Mouse (Mus musculus) hindbrain, embryonic 14.5 days (tissue): Measurements from ENCODE around the gene Tmem131l. TPM values are rescaled to one million over a fixed set of nuclear protein-coding genes. Genes with fewer than 3 reads are reported as not detected.

Source experiments
- ATAC-seq: fragments of 200-750 bp; cut with Nextera tagmentation; 2 replicates; pipeline ENCODE4 v1.8.0; 2017; ENCODE audit warnings: moderate number of reproducible peaks, mild to moderate bottlenecking, moderate TSS enrichment, moderate library complexity; ENCODE audit not compliant: low FRiP score
- DNase-seq: peaks from one replicate; pipeline ENCODE4 v3.0.0-alpha.2; 2015; ENCODE audit warnings: low spot score
- H3K27ac ChIP-seq: fragments of 300-500 bp; sonication (generic); 2 replicates; pipeline ENCODE4 v1.5.1; 2014; ENCODE audit warnings: mild to moderate bottlenecking, moderate library complexity
- H3K27me3 ChIP-seq: fragments of 300-500 bp; sonication (generic); 2 replicates; pipeline ENCODE4 v1.6.1; 2014; ENCODE audit warnings: mild to moderate bottlenecking, low read length, mixed read lengths; ENCODE audit not compliant: control insufficient read depth, insufficient read depth
- H3K36me3 ChIP-seq: fragments of 300-500 bp; sonication (generic); replicated peaks from 2 replicates; pipeline ENCODE4 v1.6.1; 2014; ENCODE audit not compliant: control insufficient read depth, insufficient read depth
- H3K4me1 ChIP-seq: fragments of 300-500 bp; sonication (generic); replicated peaks from 2 replicates; pipeline ENCODE4 v1.6.1; 2014; ENCODE audit warnings: antibody characterized with exemption, low read length, mixed read lengths; ENCODE audit not compliant: control insufficient read depth, insufficient read depth
- H3K4me2 ChIP-seq: fragments of 300-500 bp; sonication (generic); replicated peaks from 2 replicates; pipeline ENCODE4 v1.6.1; 2014; ENCODE audit warnings: mild to moderate bottlenecking, moderate library complexity
- H3K4me3 ChIP-seq: fragments of 300-500 bp; sonication (generic); replicated peaks from 2 replicates; pipeline ENCODE4 v1.5.1; 2014; ENCODE audit warnings: mild to moderate bottlenecking, low read length
- H3K9ac ChIP-seq: fragments of 300-500 bp; sonication (generic); 2 replicates; pipeline ENCODE4 v1.6.1; 2014
- H3K9me3 ChIP-seq: fragments of 300-500 bp; sonication (generic); 2 replicates; pipeline ENCODE4 v1.6.1; 2016; ENCODE audit warnings: low read length; ENCODE audit not compliant: control insufficient read depth
- WGBS: fragments of 180-500 bp; shearing (Covaris S2); extraction: QIAGEN DNeasy Blood & Tissue Kit; methylation state at CpG from one replicate; pipeline ENCODE4 v1.1.7; 2014; 5-methylcytosine and 5-hydroxymethylcytosine counted together
- polyA plus RNA-seq: library from polyadenylated mRNA; unstranded; fragments of >200 nt; fragmentation: Nextera tagmentation; extraction: Ambion mirVana; gene quantifications from 2 replicates; pipeline ENCODE4 v1.2.1, GENCODE M21; 2014

The Tmem131l gene
- polyA plus RNA-seq, 1 experiment from 2014 or later, result 57.5 TPM

- DNase-seq, result no peak
- Histone ChIP-seq H3K4me2 (no peak overlapping the region), H3K27ac (0 out of 2 replicates have a peak overlapping the region, but pooled peaks have one; percentile 22)
Observed at GRCm38 (mm10) chr3:84059676-84060075, 19.7 kb upstream of the Tmem131l start.

DNA sequence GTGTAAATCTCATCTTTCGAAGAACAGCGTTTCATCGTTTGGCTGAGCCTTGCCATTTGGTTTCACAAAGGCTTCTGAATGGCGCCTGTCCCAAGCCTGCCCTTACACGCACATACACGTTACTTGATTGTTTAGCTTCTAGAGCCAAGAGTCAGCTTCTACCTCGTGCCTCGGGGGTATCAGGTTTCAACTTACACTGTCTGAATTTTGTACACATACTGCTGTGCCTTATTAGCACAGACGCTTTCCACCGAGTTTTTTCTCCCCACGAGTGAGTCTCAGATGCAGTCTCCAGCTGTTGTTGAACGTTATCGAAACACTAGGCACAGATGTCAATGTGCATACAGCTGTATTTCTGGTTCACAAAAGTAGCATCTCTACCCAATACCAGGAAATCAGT, 19.3 kb upstream of the Tmem131l start:
- no peak overlapping the region for H3K4me3 ChIP-seq
- DNase-seq (peak; percentile 24), ATAC-seq (no peak; the same call in 1 of the 2 replicates)
- H3K36me3 ChIP-seq, result no peaks in the 10 kb centered on the region
- no peak overlapping the region for H3K4me2 ChIP-seq
- WGBS, result 62% methylated on average over 13 of the region's 13 CpGs
- H3K9ac ChIP-seq, result no peak overlapping the region
- no peaks in the 10 kb centered on the region for H3K4me1 ChIP-seq
- H3K27ac ChIP-seq, result no peak overlapping the region
- H3K27me3 ChIP-seq, result no peaks in the 10 kb centered on the region
- H3K9me3 ChIP-seq, result no peaks in the 10 kb centered on the region

More at GRCm38 (mm10) chr3:84059676-84060075, 19.7 kb upstream of the Tmem131l start:
- Histone ChIP-seq H3K27me3 (no peaks in the 10 kb centered on the region), H3K4me3 (no peak overlapping the region), H3K36me3 (no peaks in the 10 kb centered on the region), H3K4me1 (no peaks in the 10 kb centered on the region), H3K9ac (no peak overlapping the region), H3K9me3 (no peaks in the 10 kb centered on the region)
- WGBS, result 66% methylated on average over 4 of the region's 4 CpGs
- no peak for ATAC-seq

GRCm38 (mm10) chr3:84048729-84049175, 8.8 kb upstream of the Tmem131l start:
- Histone ChIP-seq H3K27ac (no peak overlapping the region), H3K36me3 (no peaks in the 10 kb centered on the region), H3K27me3 (no peaks in the 10 kb centered on the region), H3K9me3 (no peaks in the 10 kb centered on the region), H3K4me1 (no peaks in the 10 kb centered on the region; the same call in 1 of the 2 replicates), H3K9ac (no peak overlapping the region), H3K4me3 (no peak overlapping the region), H3K4me2 (no peak overlapping the region)
- 15% methylated on average over 9 of the region's 9 CpGs for WGBS
- peak; percentile 31 for DNase-seq
- ATAC-seq, result 0 out of 2 replicates have a peak, but pooled peaks have one; percentile 27

GRCm38 (mm10) chr3:84046206-84046605, 6.2 kb upstream of the Tmem131l start:
- DNase-seq (no peak), ATAC-seq (no peak)
- H3K4me2 ChIP-seq, result no peak overlapping the region
- H3K4me1 ChIP-seq, result peaks cover under 1% of the 10 kb centered on the region
- no peaks in the 10 kb centered on the region for H3K27me3 ChIP-seq
- no peaks in the 10 kb centered on the region for H3K36me3 ChIP-seq
- no peak overlapping the region for H3K4me3 ChIP-seq
- no peak overlapping the region for H3K9ac ChIP-seq
- H3K9me3 ChIP-seq, result no peaks in the 10 kb centered on the region
- WGBS, result 95% methylated on average over 8 of the region's 8 CpGs
- H3K27ac ChIP-seq, result no peak overlapping the region

DNA sequence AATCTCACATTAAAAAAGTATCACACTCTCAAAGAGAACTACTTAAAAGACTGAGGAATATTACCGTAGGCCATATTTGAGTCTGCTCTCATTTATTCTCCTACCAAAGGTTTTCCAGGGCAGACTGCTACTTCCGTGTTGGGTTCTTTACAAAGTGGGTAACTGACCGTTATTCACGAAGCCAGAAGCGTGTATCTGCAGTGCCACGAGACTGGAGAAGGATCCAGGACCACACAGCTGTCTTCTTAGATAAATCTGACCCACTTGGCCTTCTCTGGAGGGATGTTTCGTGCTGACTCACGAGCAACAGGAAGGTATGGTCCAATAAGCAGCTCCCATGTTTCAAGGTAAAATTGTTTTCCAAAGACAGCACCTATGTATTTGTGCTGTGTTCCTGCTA, 1.8 kb upstream of the Tmem131l start:
- H3K4me3 ChIP-seq, result no peak overlapping the region
- no peak overlapping the region for H3K9ac ChIP-seq
- WGBS, result 89% methylated on average over 8 of the region's 8 CpGs
- no peak overlapping the region for H3K27ac ChIP-seq
- no peaks in the 10 kb centered on the region for H3K27me3 ChIP-seq
- H3K36me3 ChIP-seq, result no peaks in the 10 kb centered on the region
- no peak for DNase-seq
- no peaks in the 10 kb centered on the region for H3K9me3 ChIP-seq
- no peak for ATAC-seq
- no peak overlapping the region for H3K4me2 ChIP-seq
- peaks cover 24% of the 10 kb centered on the region for H3K4me1 ChIP-seq

DNA sequence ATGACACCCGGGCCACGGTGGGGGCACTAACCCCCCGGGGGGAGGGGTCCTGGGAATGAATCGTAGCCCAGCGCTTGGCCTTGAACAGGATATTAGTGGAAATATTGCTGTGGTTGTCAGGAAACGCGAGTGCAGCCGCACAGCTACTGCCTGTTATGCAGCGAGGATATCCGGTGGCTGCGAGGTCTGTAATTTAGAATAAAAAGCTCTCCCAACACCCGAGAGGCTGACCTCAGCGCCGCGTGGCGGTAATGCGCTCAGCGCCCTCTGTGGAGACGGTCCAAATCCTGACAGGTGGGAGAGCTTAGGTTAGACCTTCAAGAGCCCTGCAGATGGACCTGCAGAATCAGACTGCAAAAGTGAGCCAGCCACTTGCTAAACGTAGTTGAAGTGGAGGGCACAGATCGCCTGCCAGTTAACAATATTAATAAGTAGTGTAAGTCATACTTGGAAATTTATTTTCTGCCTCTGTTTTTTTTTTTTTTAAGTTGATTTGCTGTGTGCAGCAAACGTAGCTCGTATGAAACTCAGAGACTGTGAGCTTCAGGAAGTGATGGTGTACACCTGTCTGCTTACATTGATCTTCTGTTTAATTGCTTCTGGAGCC, 604 bp upstream of the Tmem131l start:
- Histone ChIP-seq H3K36me3 (no peaks in the 10 kb centered on the region), H3K4me3 (peak overlapping the region; percentile 93), H3K4me2 (peak overlapping the region; percentile 99), H3K27ac (peak overlapping the region; percentile 96), H3K27me3 (no peaks in the 10 kb centered on the region), H3K4me1 (peaks cover 35% of the 10 kb centered on the region), H3K9me3 (no peaks in the 10 kb centered on the region), H3K9ac (peak overlapping the region; percentile 98)
- peak; percentile 59; the same call in 1 of the 2 replicates for ATAC-seq
- peak; percentile 59 for DNase-seq
- WGBS, result 4% methylated on average over 23 of the region's 23 CpGs

DNA sequence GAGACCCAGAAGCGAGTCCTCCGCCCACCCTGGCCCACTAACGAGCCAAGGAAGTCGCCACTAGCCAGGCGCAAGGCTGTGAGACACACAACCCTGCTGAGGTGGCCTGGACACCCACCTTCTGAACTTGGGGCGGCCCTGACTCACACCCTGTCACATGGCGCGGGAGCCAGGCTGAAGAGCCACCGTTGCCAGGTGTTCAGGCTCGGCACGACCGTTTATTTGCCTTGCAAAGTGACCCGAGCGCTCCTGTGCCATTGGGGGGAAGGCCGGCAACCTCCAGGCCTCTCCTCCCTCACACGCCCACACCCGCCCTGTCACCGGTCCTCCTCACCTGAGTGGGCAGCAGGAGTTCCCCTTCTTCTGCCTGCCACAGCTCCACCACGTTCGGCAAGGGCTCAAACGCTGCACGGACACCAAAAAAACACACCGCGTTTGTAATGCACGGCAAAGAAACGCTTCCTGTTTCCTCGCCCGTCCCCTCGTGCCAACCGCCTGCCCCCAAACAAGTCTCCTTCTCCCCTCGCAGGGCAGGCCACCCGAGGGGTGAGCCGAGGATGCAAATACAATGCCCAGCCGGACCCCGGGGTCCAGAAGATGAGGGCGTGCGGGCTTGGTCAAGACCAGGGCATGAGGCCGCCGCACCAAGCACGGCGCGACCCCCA, 862 bp downstream of the Tmem131l start:
- H3K9me3 ChIP-seq, result no peaks in the 10 kb centered on the region
- peak overlapping the region; percentile 93 for H3K4me3 ChIP-seq
- H3K4me2 ChIP-seq, result peak overlapping the region; percentile 99
- peak overlapping the region; percentile 98 for H3K9ac ChIP-seq
- H3K36me3 ChIP-seq, result no peaks in the 10 kb centered on the region; the same call in 1 of the 2 replicates
- ATAC-seq, result peak; percentile 7
- peak overlapping the region; percentile 96 for H3K27ac ChIP-seq
- H3K27me3 ChIP-seq, result no peaks in the 10 kb centered on the region
- peak; percentile 57 for DNase-seq
- under 1% methylated on average over 42 of the region's 42 CpGs for WGBS
- H3K4me1 ChIP-seq, result peaks cover 47% of the 10 kb centered on the region

GRCm38 (mm10) chr3:84038126-84038525, 1.8 kb downstream of the Tmem131l start:
- no peak for DNase-seq
- Histone ChIP-seq H3K36me3 (no peaks in the 10 kb centered on the region; the same call in 1 of the 2 replicates), H3K4me1 (peaks cover 57% of the 10 kb centered on the region), H3K4me2 (peak overlapping the region; percentile 99), H3K27me3 (no peaks in the 10 kb centered on the region), H3K9ac (peak overlapping the region; percentile 98), H3K4me3 (peak overlapping the region; percentile 93), H3K27ac (peak overlapping the region; percentile 96), H3K9me3 (no peaks in the 10 kb centered on the region)
- WGBS, result 19% methylated on average over 1 of the region's 1 CpGs
- no peak for ATAC-seq

DNA sequence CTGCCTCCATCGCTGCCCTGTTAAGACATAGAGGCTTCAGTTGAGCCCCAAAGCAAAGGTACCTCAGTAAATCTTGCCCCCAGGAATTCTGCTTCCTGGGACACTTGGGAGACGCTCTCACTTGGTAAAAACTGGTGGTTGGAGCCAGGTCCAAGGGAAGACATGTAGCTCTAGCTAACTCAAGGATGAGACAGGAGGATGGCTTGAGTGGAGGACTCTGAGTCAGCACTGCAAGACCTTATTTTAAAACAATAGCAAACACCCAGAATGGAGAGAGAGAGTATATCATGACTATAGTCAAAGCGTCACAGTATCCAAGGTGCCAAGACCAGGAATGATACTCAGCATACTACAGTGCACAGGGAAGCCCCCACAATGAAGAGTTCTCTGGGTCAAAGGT, 2.4 kb downstream of the Tmem131l start:
- Histone ChIP-seq H3K4me3 (peak overlapping the region; percentile 93), H3K9ac (peak overlapping the region; percentile 98; the same call in 1 of the 2 replicates), H3K36me3 (no peaks in the 10 kb centered on the region; the same call in 1 of the 2 replicates), H3K27me3 (no peaks in the 10 kb centered on the region), H3K4me2 (peak overlapping the region; percentile 99), H3K4me1 (peaks cover 60% of the 10 kb centered on the region), H3K27ac (no peak overlapping the region), H3K9me3 (no peaks in the 10 kb centered on the region)
- 71% methylated on average over 3 of the region's 3 CpGs for WGBS
- no peak for DNase-seq
- ATAC-seq, result no peak
